Mouse (Mus musculus): ENCODE measurements around the gene Fto.

The Fto gene

DNA sequence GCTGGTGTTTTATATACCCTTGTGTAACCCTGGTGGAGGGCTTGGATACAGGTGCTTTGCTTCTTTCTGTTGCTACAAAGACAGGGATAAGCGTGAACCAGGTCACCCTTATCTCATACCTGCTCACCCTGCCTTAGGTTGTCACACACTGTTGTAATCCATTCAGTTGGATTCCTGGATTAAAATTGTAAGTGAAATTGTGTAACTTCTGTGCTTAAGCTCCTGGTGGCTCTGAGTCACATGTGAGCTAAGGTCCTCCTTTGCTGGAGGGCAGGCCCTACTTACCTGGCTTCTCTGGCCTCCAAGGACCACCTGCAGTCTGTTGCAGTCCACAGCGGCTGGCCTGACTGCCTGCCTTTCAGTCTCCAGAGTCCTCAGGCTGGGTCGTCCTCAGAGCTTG, 71.1 kb downstream of the Fto start:
- DNase-seq (ENCODE audit: extremely low read depth, low read depth): no peak

- no peak for DNase-seq (ENCODE audit: extremely low read depth, low read depth)
These were observed 72.5 kb downstream of the Fto start for GRCm38 (mm10) chr8:91385808-91386207.

DNA sequence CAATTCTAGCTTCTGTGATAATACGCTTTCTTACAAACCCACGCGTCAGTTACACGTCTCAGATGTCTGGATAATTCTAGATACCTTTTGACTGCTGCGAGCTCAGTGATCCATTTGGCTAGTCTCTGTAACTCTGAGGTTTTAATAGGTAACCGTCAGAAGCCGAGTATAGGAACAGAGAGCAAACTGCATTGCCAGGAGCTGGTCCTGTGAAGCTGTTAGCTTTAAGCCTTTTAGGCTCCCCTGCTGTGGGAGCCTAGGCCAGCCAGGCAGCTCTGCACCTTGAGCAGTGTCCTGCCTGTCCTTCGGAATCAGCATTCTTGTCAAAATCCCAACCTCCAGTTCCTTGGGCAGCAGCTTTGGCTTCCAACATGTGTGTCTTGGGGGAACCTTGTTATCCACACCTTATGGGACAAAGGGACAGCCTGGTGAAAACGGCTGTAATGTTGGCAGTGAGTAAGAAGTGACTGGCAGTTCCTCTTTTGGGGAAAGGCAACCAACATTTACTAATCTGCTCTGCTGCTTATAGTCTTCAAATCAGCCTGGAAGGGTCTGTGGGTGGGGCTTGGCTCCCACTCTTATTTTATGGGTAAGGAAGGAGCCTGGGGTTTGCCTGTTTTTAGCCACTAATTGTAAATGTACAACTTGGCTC, 77.2 kb downstream of the Fto start:
- DNase-seq (ENCODE audit: extremely low read depth, low read depth): peak; percentile 50

GRCm38 (mm10) chr8:91392261-91392660, 78.9 kb downstream of the Fto start:
- no peak for DNase-seq (ENCODE audit: extremely low read depth, low read depth)

- no peak for DNase-seq (ENCODE audit: extremely low read depth, low read depth)
These were observed 82.2 kb downstream of the Fto start for GRCm38 (mm10) chr8:91395340-91396055.

DNA sequence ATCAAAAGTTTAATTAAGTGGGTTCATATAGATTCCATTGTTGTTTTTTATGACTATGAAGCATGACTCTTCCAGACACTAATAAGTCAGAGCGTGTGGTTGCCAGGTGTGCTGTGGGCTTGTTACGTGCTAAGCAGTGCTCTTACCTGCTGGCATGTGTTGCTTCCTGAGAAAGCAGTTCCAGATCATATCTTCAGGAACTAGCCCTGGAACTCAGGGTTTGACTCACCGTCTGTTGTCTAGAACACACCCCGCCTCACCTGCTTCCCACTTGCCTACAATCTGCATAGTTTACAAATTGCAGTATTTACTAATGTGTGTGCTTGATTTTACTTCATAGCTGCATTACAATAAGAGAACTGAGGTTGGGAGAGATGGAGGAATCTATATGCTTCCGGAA, 84.7 kb downstream of the Fto start:
- no peak for DNase-seq (ENCODE audit: extremely low read depth, low read depth)

- no peak for DNase-seq (ENCODE audit: extremely low read depth, low read depth)
These were observed 90.0 kb downstream of the Fto start for GRCm38 (mm10) chr8:91402980-91403975.

GRCm38 (mm10) chr8:91404311-91404710, 91.0 kb downstream of the Fto start:
- DNase-seq (ENCODE audit: extremely low read depth, low read depth): no peak

DNA sequence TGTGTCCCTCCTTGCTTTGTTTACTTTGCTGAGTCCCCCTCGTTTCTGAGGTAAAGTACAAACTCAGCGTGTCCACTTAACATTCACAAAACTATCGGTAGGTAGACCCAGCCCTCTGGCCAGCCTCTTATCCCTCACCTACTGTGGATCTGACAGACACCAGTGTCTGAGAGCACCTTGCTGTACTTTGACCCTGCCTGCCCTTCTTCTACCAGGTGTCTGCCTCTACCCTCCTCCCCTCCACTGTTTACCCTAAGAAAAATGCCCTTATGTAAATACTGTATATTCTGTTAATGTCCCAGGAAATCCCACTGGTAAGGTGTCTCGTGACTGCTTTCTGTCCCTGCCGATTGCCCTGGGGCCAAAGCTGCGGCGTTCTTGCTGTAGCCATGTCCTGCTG, 91.8 kb downstream of the Fto start:
- DNase-seq (ENCODE audit: extremely low read depth, low read depth): no peak

GRCm38 (mm10) chr8:91406624-91407290, 93.4 kb downstream of the Fto start:
- no peak for DNase-seq (ENCODE audit: extremely low read depth, low read depth)

DNA sequence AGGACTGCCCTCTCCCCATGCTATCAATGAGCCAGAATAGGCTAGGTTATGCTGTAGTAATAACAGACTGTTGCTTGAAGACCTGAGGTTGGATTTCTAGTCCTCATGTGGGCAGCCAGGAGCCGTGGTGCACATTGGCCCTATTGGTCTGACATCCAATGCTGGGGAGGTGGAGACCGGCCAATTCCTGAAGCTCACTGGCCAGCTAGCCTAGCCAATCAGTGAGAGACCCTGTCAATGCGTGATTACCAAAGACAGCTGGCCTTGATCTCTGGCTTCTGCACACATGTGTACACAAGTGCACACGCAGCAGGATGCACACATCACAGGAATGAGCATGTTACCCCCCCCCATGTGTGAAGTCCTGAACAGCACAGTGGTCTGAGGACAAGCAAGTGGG, 94.6 kb downstream of the Fto start:
- DNase-seq (ENCODE audit: extremely low read depth, low read depth): no peak

DNA sequence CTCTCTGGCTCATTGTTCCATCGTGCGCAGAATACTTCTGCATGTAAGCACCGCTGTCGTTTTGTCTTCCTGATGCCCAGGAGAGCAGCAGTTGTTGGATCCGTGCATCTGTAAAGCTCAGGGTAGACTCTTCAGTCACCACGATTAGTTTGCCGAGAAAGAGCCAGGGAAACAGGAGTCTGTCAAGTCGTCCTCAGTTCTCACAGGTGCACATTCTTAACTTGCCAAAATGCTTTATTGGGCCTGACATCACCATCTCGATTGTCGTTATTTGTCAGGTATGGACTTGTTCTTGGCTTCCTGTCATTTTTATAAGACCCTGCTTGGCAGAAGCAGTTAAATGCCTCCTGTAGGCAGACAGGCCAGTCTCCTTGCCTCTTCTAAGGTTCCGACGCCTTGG, 96.7 kb downstream of the Fto start:
- no peak for DNase-seq (ENCODE audit: extremely low read depth, low read depth)

GRCm38 (mm10) chr8:91424491-91425074, 111.3 kb downstream of the Fto start:
- no peak for DNase-seq (ENCODE audit: extremely low read depth, low read depth)

- no peak for DNase-seq (ENCODE audit: extremely low read depth, low read depth)
These were observed 112.0 kb downstream of the Fto start for GRCm38 (mm10) chr8:91425251-91425866.

DNA sequence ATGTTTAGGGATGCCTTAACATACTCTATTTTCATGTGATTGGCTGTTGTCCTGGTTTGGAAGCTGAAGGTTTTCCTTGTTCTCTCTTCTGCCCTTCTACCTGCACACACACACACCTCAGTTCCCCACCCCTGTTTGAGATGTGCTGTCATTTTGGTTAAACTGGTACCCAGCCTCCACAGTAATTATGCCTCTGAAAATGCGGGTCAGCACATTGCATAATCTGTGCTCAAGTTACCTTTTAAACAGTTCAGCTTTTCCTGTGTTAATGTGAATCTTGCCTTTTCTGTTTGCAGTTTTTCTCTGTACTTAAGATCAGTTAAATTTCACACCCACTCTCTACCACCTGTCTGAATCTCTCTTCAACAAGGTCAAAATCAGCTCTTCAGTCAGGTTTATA, 113.2 kb downstream of the Fto start:
- DNase-seq (ENCODE audit: extremely low read depth, low read depth): no peak

DNA sequence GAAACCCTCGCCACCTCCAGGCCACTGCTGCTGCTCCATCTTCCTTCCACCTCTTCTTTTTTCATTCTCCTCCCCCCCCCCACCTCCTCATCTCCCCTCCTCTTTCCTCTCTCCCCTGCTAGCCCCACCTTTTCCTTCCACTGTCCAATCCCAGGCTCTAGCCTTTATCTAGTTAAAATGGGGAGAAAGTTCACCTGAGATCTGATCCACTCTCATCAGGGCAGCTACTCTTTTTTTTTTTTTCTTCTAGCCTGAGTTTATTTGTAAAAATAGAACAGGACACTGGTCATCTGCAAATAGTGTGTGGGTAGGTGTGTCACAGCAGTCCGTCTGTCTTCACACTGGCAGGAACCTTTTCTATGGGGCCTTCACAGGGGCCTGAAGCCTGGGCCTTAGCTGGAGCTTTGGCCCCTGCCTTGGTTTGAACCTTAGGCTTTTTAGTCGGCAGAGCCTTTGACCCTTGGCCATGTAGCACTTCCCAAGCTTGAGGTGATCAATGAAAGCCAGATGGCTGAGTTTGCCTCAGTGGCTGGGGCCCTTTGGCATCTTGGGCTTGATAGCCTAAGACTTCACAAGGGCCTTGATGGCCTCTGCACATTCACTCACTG, 117.1 kb downstream of the Fto start:
- DNase-seq (ENCODE audit: extremely low read depth, low read depth): no peak

DNA sequence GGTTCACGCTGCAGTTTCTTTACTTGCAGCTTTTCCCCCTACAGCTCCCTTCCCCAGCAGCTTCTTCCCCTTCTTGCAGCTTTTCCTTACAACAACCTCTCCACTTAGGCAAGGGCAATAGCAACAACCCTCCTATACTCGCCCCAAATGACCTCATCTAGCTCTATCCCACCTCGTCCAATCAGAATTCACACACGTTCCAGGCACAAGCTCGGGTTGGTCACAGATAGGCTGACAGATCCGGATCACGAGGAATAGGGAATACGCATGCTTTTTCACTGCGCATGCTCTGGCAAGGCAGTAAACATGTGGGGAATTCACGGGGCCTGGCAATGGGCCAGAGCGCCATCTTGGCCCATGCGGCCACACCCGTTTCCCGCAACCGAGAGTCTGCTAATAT, 122.7 kb downstream of the Fto start:
- peak; percentile 13 for DNase-seq (ENCODE audit: extremely low read depth, low read depth)

GRCm38 (mm10) chr8:91443911-91444310, 130.6 kb downstream of the Fto start:
- DNase-seq (ENCODE audit: extremely low read depth, low read depth): no peak

DNA sequence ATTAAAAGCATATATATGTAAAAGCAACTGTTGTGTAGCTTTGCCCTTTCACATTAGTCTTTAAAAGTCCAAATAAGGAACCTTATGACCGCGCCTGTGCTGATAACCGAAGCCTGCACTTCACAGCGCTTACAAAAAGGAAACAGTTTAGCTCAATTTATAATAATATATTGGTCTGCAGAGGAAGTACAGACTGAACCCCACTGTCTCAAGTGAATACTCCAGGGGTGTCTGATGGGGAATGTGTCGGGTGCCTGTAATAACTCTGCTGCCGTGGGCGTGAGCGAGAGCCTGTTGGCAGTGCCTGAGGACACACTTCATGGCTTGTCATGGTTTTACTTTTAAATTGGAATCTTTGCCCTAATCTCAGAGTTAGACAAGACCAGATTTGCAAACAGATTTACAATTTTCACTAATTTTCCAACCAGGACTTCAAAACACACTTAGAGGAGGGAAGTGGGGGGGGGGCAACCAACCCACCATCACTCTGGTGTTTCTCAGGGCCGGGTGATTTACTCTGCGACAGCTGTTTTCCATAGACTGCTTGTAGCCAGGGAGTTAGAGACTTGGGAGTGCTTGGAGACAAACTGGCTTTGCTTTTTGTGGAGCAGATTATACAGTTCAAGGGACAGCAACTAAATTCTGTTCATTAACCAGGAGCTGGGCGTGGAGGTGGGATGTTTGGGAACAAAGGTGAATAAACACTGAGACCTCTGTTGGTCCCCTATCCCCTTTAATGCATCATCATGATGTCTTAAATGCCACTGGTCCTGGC, 131.5 kb downstream of the Fto start:
- DNase-seq (ENCODE audit: extremely low read depth, low read depth): peak; percentile 5
